Mouse (Mus musculus) midbrain, embryonic 11.5 days (tissue): ENCODE results near the gene Sptlc3. TPM values are rescaled to one million over a fixed set of nuclear protein-coding genes. Genes with fewer than 3 reads are reported as not detected.

Experiments used
- ATAC-seq: fragments of 200-750 bp; cut with Nextera tagmentation; 2 replicates; pipeline ENCODE4 v1.8.0; 2017; ENCODE audit warnings: moderate TSS enrichment, moderate library complexity; ENCODE audit not compliant: low FRiP score
- DNase-seq: peaks from one replicate; pipeline ENCODE4 v3.0.0; 2015; ENCODE audit warnings: low spot score; ENCODE audit errors: missing footprints
- H3K27ac ChIP-seq: fragments of 300-500 bp; sonication (generic); 2 replicates; pipeline ENCODE4 v1.5.1; 2014; ENCODE audit warnings: low read depth, low read length
- H3K27me3 ChIP-seq: fragments of 300-500 bp; sonication (generic); 2 replicates; pipeline ENCODE4 v1.6.1; 2014; ENCODE audit warnings: mild to moderate bottlenecking, low read length, moderate library complexity, mixed read lengths; ENCODE audit not compliant: control insufficient read depth, insufficient read depth
- H3K36me3 ChIP-seq: fragments of 300-500 bp; sonication (generic); 2 replicates; pipeline ENCODE4 v1.6.1; 2014; ENCODE audit warnings: mild to moderate bottlenecking, low read length, moderate library complexity, mixed read lengths; ENCODE audit not compliant: control insufficient read depth, insufficient read depth
- H3K4me1 ChIP-seq: fragments of 300-500 bp; sonication (generic); 2 replicates; pipeline ENCODE4 v1.6.1; 2014; ENCODE audit warnings: low read length; ENCODE audit not compliant: control insufficient read depth, insufficient read depth
- H3K4me2 ChIP-seq: fragments of 300-500 bp; sonication (generic); 2 replicates; pipeline ENCODE4 v1.6.1; 2014; ENCODE audit warnings: mild to moderate bottlenecking, moderate library complexity
- H3K4me3 ChIP-seq: fragments of 300-500 bp; sonication (generic); 2 replicates; pipeline ENCODE4 v1.5.1; 2014; ENCODE audit warnings: low read depth, low read length
- H3K9ac ChIP-seq: fragments of 300-500 bp; sonication (generic); 2 replicates; pipeline ENCODE4 v1.6.1; 2014; ENCODE audit warnings: low read length
- H3K9me3 ChIP-seq: fragments of 300-500 bp; sonication (generic); 2 replicates; pipeline ENCODE4 v1.6.1; 2016; ENCODE audit warnings: low read length; ENCODE audit not compliant: control insufficient read depth
- WGBS: fragments of 180-500 bp; shearing (Covaris S2); extraction: QIAGEN DNeasy Blood & Tissue Kit; methylation state at CpG from one replicate; pipeline ENCODE4 v1.1.7; 2014; 5-methylcytosine and 5-hydroxymethylcytosine counted together
- polyA plus RNA-seq: library from polyadenylated mRNA; unstranded; fragments of >200 nt; fragmentation: Nextera tagmentation; extraction: Ambion mirVana; gene quantifications from 2 replicates; pipeline ENCODE4 v1.2.1, GENCODE M21; 2014

Gene Sptlc3
- polyA plus RNA-seq: not detected in 2 replicates

- Histone ChIP-seq H3K4me3 (no peak within 1 kb of the TSS), H3K4me2 (no peak within 1 kb of the TSS), H3K27ac (no peak within 1 kb of the TSS), H3K9ac (no peak within 1 kb of the TSS), H3K36me3 (no peaks in the 10 kb centered on the region), H3K4me1 (no peaks in the 10 kb centered on the region), H3K27me3 (no peaks in the 10 kb centered on the region), H3K9me3 (no peaks in the 10 kb centered on the region)
- ATAC-seq (no peak), DNase-seq (peak; percentile 28)
- 68% methylated on average over 5 of the region's 5 CpGs for WGBS
These were observed at the start of gene Sptlc3 for GRCm38 (mm10) chr2:139493836-139494235. Gene Sptlc3 (plus strand): TSS chr2:139493913.

- no peak for ATAC-seq
- Histone ChIP-seq H3K36me3 (no peaks in the 10 kb centered on the region), H3K4me1 (no peaks in the 10 kb centered on the region), H3K9ac (no peak overlapping the region), H3K4me2 (no peak overlapping the region), H3K4me3 (no peak overlapping the region), H3K9me3 (no peaks in the 10 kb centered on the region), H3K27me3 (no peaks in the 10 kb centered on the region), H3K27ac (no peak overlapping the region)
- DNase-seq: no peak
- WGBS: 89% methylated on average over 4 of the region's 4 CpGs
These were observed 26.0 kb upstream of the Sptlc3 start for GRCm38 (mm10) chr2:139467726-139468125.

- H3K36me3 ChIP-seq: no peaks in the 10 kb centered on the region
- H3K4me2 ChIP-seq: no peak overlapping the region
- 48% methylated on average over 5 of the region's 5 CpGs for WGBS
- no peaks in the 10 kb centered on the region for H3K4me1 ChIP-seq
- no peaks in the 10 kb centered on the region for H3K9me3 ChIP-seq
- ATAC-seq (no peak), DNase-seq (peak; percentile 60)
- H3K27me3 ChIP-seq: no peaks in the 10 kb centered on the region
- no peak overlapping the region for H3K4me3 ChIP-seq
- no peak overlapping the region for H3K9ac ChIP-seq
- H3K27ac ChIP-seq: no peak overlapping the region
These were observed 5.0 kb upstream of the Sptlc3 start for GRCm38 (mm10) chr2:139488708-139489107.

GRCm38 (mm10) chr2:139494629-139495028 is 916 bp downstream of the Sptlc3 start:
- no peaks in the 10 kb centered on the region for H3K27me3 ChIP-seq
- no peak overlapping the region for H3K4me3 ChIP-seq
- H3K36me3 ChIP-seq: no peaks in the 10 kb centered on the region
- DNase-seq (peak; percentile 79), ATAC-seq (no peak)
- H3K9me3 ChIP-seq: no peaks in the 10 kb centered on the region
- H3K9ac ChIP-seq: no peak overlapping the region
- no peak overlapping the region for H3K4me2 ChIP-seq
- 51% methylated on average over 5 of the region's 5 CpGs for WGBS
- H3K27ac ChIP-seq: no peak overlapping the region
- no peaks in the 10 kb centered on the region for H3K4me1 ChIP-seq

GRCm38 (mm10) chr2:139561966-139562505 is 68.3 kb downstream of the Sptlc3 start:
- H3K4me2 ChIP-seq: no peak overlapping the region
- no peaks in the 10 kb centered on the region for H3K9me3 ChIP-seq
- H3K27ac ChIP-seq: no peak overlapping the region
- no peaks in the 10 kb centered on the region for H3K27me3 ChIP-seq
- no peaks in the 10 kb centered on the region for H3K36me3 ChIP-seq
- H3K9ac ChIP-seq: no peak overlapping the region
- ATAC-seq (no peak), DNase-seq (no peak)
- WGBS: 85% methylated on average over 5 of the region's 5 CpGs
- no peak overlapping the region for H3K4me3 ChIP-seq
- no peaks in the 10 kb centered on the region for H3K4me1 ChIP-seq

GRCm38 (mm10) chr2:139579280-139579679 is 85.6 kb downstream of the Sptlc3 start:
- Histone ChIP-seq H3K27me3 (no peaks in the 10 kb centered on the region), H3K4me1 (no peaks in the 10 kb centered on the region), H3K4me2 (no peak overlapping the region), H3K27ac (no peak overlapping the region), H3K9ac (no peak overlapping the region), H3K36me3 (no peaks in the 10 kb centered on the region), H3K4me3 (no peak overlapping the region), H3K9me3 (no peaks in the 10 kb centered on the region)
- no peak for DNase-seq
- WGBS: 16% methylated on average over 3 of the region's 3 CpGs
- no peak for ATAC-seq

- no peaks in the 10 kb centered on the region for H3K36me3 ChIP-seq
- WGBS: 77% methylated on average over 6 of the region's 6 CpGs
- H3K4me1 ChIP-seq: no peaks in the 10 kb centered on the region
- DNase-seq (no peak), ATAC-seq (no peak)
- H3K9ac ChIP-seq: no peak overlapping the region
- no peak overlapping the region for H3K27ac ChIP-seq
- no peaks in the 10 kb centered on the region for H3K9me3 ChIP-seq
- no peak overlapping the region for H3K4me3 ChIP-seq
- no peak overlapping the region for H3K4me2 ChIP-seq
- H3K27me3 ChIP-seq: no peaks in the 10 kb centered on the region
These were observed 89.1 kb downstream of the Sptlc3 start for GRCm38 (mm10) chr2:139582766-139583165.

- H3K4me1 ChIP-seq: no peaks in the 10 kb centered on the region
- ATAC-seq (no peak), DNase-seq (no peak)
- H3K27me3 ChIP-seq: no peaks in the 10 kb centered on the region
- H3K9ac ChIP-seq: no peak overlapping the region
- no peak overlapping the region for H3K4me2 ChIP-seq
- H3K9me3 ChIP-seq: no peaks in the 10 kb centered on the region
- no peak overlapping the region for H3K4me3 ChIP-seq
- H3K27ac ChIP-seq: no peak overlapping the region
- 85% methylated on average over 2 of the region's 2 CpGs for whole genome bisulfite sequencing
- no peaks in the 10 kb centered on the region for H3K36me3 ChIP-seq
These were observed 94.0 kb downstream of the Sptlc3 start for GRCm38 (mm10) chr2:139587660-139588200.

GRCm38 (mm10) chr2:139589905-139590304 is 96.2 kb downstream of the Sptlc3 start:
- Histone ChIP-seq H3K27me3 (no peaks in the 10 kb centered on the region), H3K4me1 (no peaks in the 10 kb centered on the region), H3K36me3 (no peaks in the 10 kb centered on the region), H3K9me3 (no peaks in the 10 kb centered on the region), H3K4me2 (no peak overlapping the region), H3K4me3 (no peak overlapping the region), H3K9ac (no peak overlapping the region), H3K27ac (no peak overlapping the region)
- 44% methylated on average over 4 of the region's 4 CpGs for WGBS
- ATAC-seq (peak; percentile 76), DNase-seq (no peak)
